Mouse (Mus musculus) urinary bladder, postnatal 0 days (tissue): ENCODE data around the gene Eif2b2. TPM values are rescaled to one million over a fixed set of nuclear protein-coding genes. Genes with fewer than 3 reads are reported as not detected.

ENCODE experiments used
- microRNA-seq: library from miRNA; unstranded; fragments of <30 nt; microRNA quantifications from one replicate; pipeline ENCODE4, GENCODE M21; 2016
- polyA plus RNA-seq: library from polyadenylated mRNA; unstranded; fragments of >200 nt; fragmentation: Nextera tagmentation; extraction: Ambion mirVana; gene quantifications from 2 replicates; pipeline ENCODE4 v1.2.1, GENCODE M21; 2015

Gene Eif2b2
- 48.3 and 54.9 TPM in 2 replicates for polyA plus RNA-seq

GRCm38 (mm10) chr12:85219236-85219904 lies at the start of gene Eif2b2:
Gene Eif2b2, plus strand, starts transcription at chr12:85219481.

DNA sequence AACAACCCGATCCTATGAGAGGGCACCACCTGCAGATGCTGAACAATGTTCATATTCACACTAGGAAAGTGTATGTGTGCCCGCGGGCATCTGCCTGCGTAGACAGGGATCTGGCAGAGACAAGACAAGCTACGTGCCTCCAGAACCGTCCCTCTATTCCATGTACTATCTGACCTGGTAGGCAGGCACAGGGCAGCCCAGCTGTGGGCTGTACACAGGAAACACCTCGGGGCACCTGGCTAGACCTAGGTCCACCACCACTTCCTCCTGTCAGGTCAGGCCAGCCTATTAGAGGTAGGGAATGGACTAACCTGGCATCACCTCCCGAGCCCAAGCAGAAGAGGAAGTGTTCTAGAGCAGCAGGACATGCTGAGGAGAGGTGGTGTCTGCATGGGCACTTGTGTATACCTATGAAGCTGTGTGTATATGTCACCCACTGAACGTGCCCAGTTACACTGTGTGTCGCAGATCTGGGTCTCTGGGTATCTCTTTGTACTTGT lies 41.5 kb upstream of the Eif2b2 start, which contains the start of gene Pgf:
Gene Pgf (minus strand): TSS at position 51 of the 500 bp plus-strand sequence.

GRCm38 (mm10) chr12:85270319-85270718 lies 51.0 kb downstream of the Eif2b2 start, which contains the start of gene Mlh3:
Gene Mlh3, minus strand, starts transcription at chr12:85270599.

Small RNAs within 50 kb of the gene (microRNA-seq; reads per million reads assigned to microRNA genes)
- gene Mir6938, result not detected

Other genes with a start within 250 kb of the Eif2b2 start
- gene Fcf1, start 248.6 kb upstream of the Eif2b2 start, polyA plus RNA-seq, result 82.8 and 84.3 TPM in 2 replicates
- 5.2 and 6.0 TPM in 2 replicates for gene Arel1, start 248.6 kb upstream of the Eif2b2 start, polyA plus RNA-seq
- 10.1 and 13.2 TPM in 2 replicates for gene Ylpm1, start 223.2 kb upstream of the Eif2b2 start, polyA plus RNA-seq
- 2.4 and 3.4 TPM in 2 replicates for gene Prox2, start 108.7 kb upstream of the Eif2b2 start, polyA plus RNA-seq
- 92.6 and 93.3 TPM in 2 replicates for gene Dlst, start 108.6 kb upstream of the Eif2b2 start, polyA plus RNA-seq
- 0.31 and 0.35 TPM in 2 replicates for gene Rps6kl1, start 68.2 kb upstream of the Eif2b2 start, polyA plus RNA-seq
- 6.5 and 6.8 TPM in 2 replicates for gene Pgf, start 41.7 kb upstream of the Eif2b2 start, polyA plus RNA-seq
- 4.0 and 4.8 TPM in 2 replicates for gene Mlh3, start 51.1 kb downstream of the Eif2b2 start, polyA plus RNA-seq
- 47.3 and 47.6 TPM in 2 replicates for gene Acyp1, start 69.0 kb downstream of the Eif2b2 start, polyA plus RNA-seq
- 1.3 and 1.4 TPM in 2 replicates for gene Zc2hc1c, start 69.1 kb downstream of the Eif2b2 start, polyA plus RNA-seq
- gene Nek9, start 119.9 kb downstream of the Eif2b2 start, polyA plus RNA-seq, result 14.5 and 15.1 TPM in 2 replicates
- 264 and 282 TPM in 2 replicates for gene Tmed10, start 155.4 kb downstream of the Eif2b2 start, polyA plus RNA-seq